Mouse (Mus musculus): ENCODE measurements at regions not wholly inside any gene's neighbourhood (a gene's known extent, or its start where the extent isn't known, plus 50 kb on each side); places are given as distances from the start of the nearest gene placed in this dataset.

DNA sequence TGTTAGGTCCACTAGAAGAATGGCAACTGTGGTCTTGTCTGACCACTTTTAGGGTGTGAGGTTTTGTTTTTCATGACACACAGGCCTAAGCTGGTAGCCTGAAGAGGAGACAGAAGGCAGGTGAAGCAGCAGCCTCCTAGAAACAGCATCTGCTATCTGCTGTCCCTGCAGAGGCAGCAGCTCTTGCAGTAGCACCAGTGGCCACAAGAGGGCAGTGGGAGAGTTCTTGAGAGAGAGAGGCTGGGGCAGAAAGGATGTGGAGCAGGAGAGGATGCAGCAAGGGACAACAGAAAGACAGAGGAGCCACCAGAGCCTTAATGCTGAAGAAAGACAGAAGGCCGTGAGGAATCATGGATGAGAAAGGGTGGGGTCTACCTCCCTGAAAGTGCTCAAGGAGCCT, 88.1 kb upstream of the Usp51 start:
- Histone ChIP-seq H3K4me3 (ENCODE audit: insufficient read depth, low read length) (no peak overlapping the region), H3K4me1 (ENCODE audit: control insufficient read depth, insufficient read depth, low read length) (no peaks in the 10 kb centered on the region), H3K27ac (ENCODE audit: insufficient read depth, low read depth, low read length) (no peak overlapping the region)
- TF ChIP-seq POLR2A (IDR thresholded peaks at IDR 0.05; ENCODE audit: borderline replicate concordance, low read depth, low read length) (no peak), CTCF (IDR thresholded peaks at IDR 0.05; ENCODE audit: low read depth, low read length) (0 out of 2 replicates have a peak, but pooled peaks have one; percentile 11)

DNA sequence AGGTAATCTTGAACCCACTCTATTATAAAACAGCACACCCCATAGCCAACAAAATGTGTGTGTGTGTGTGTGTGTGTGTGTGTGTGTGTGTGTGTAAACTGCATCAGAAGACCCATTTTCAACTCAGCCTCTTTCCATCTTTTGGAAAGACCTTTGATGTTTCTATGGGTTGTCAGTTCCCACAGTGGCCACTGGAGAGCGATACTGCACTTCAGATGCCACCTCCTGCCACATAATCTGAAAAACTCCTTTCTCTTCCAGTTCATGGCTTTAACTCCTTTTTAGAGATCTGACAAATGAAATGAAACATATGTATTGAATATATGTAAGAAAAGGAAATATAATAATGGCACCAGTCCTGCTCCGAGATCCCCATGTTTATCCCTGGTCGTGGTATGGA, 79.3 kb upstream of the Usp51 start:
- TF ChIP-seq CTCF (IDR thresholded peaks at IDR 0.05; ENCODE audit: low read depth, low read length), result no peak
- TF ChIP-seq POLR2A (IDR thresholded peaks at IDR 0.05; ENCODE audit: borderline replicate concordance, low read depth, low read length), result no peak
- Histone ChIP-seq H3K27ac (ENCODE audit: insufficient read depth, low read depth, low read length) (no peak overlapping the region), H3K4me1 (ENCODE audit: control insufficient read depth, insufficient read depth, low read length) (no peaks in the 10 kb centered on the region), H3K4me3 (ENCODE audit: insufficient read depth, low read length) (no peak overlapping the region)

DNA sequence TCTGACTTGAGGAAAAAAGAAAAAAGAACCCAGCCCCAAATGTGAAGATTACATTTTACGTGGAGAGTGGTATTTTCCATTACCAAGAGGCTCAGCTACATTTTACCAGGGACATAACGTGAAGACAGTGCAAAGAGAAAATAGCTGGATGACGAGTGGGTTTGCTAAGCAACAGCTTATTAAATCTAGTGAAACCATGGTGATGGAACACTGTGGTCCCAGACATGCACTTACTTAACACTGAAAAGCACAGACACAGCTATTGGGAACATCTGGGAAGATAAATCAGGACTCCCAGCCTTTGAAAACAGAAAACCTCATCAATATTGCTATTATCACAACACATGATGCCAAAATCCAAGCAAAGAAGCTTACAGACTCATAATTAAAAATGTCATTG, 60.1 kb upstream of the Usp51 start:
- no peak overlapping the region for H3K4me3 ChIP-seq (ENCODE audit: insufficient read depth, low read length)
- H3K27ac ChIP-seq (ENCODE audit: insufficient read depth, low read depth, low read length), result no peak overlapping the region
- no peaks in the 10 kb centered on the region for H3K4me1 ChIP-seq (ENCODE audit: control insufficient read depth, insufficient read depth, low read length)
- TF ChIP-seq POLR2A (IDR thresholded peaks at IDR 0.05; ENCODE audit: borderline replicate concordance, low read depth, low read length) (no peak), CTCF (IDR thresholded peaks at IDR 0.05; ENCODE audit: low read depth, low read length) (no peak)
